Mouse (Mus musculus): Measurements from ENCODE around the gene Prr13.
A peak's percentile ranks its signal among the peaks of the same experiment; 100 is the strongest.

Gene Prr13

DNA sequence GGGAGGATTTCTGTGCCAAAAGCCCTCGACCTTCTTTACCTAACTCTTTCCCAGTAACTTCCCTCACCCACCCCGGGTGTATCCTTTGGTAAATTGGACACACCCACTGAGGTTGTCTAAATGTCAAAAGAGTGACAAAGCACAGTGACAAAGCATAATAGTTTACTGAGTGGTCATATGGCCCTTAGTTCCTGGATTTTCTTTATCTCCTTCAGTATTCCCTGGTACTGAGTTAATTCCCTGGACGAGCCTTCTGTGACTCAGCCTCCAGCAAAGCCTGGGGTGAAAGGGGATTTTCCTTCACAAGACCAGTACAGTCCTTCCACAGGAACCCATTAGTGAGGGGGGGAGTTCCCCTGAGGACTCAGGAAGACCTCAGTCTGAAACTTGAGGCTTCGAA lies 2.1 kb downstream of the Prr13 start:
- DNase-seq (ENCODE audit: low spot score): no peak

DNA sequence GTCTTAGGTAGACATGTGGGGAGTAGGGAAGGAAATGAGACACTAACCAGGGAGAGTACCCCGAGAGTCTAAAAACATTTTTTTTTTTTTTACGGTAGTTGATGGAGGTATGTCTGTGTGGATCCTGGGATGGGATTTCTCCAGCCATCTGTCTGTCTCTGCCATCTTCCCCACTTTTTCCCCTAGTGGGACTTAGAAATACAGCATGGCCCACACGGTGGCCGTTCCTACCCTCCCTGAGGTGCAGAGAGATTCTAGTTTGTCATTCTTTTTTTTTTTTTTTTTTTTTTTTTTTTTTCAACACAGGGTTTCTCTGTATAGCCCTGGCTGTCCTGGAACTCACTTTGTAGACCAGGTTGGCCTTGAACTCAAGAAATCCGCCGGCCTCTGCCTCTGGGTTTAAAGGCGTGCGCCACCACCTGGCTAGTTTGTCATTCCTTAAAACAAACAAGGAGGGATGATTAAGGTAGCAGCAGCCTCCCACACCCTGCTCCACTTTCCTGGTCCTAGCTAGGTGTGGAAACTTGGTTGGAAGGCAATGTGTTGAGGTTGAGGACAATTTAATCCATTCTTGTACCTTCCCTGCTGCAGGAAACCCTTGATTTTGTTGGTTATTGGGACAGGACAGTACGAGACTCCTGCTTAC lies 2.7 kb downstream of the Prr13 start:
- DNase-seq (ENCODE audit: low spot score): no peak

GRCm38 (mm10) chr15:102463666-102464065 lies 4.8 kb downstream of the Prr13 start:
- DNase-seq (ENCODE audit: low spot score): no peak

GRCm38 (mm10) chr15:102468675-102469370 lies 10.0 kb downstream of the Prr13 start:
- no peak for DNase-seq (ENCODE audit: low spot score)

GRCm38 (mm10) chr15:102470183-102470604 lies 11.4 kb downstream of the Prr13 start, which contains the start of gene Pcbp2:
Pcbp2 (plus strand) TSS chr15:102470539.
- DNase-seq (ENCODE audit: low spot score): peak; percentile 97

DNA sequence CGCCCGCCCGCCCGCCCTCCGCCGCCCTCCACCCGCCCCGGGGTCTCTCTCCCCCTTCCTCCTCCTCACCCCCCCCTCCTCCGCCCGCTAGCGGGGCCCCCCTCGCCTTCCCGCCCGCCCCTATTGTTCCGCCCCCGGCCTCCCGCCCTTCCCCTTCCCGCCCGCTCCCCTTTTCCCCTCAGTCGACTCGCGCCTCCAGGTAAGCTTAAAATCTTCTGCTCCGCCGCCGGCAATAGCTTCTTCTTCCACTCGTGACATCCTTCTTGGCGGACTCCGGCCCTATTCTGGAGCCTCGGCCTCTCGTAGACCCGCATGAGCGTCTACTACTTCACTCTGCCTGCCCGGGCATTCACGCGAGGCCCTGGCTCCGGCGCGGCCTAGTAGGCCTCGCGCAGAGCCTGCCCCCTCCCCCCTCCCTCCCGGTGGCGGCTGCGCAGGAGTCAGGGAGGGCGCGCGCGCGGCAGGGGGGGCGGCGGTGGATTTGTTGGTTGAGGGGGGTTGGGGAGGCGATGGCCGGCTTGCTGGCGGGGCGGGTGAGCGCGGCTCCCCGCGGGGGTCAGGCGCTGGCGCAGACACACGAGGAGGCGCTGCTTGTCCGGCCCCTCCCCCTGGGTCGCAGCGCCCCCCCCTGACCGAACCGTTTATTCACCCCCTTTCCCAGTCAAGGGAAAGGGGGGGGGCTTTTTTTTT lies 11.9 kb downstream of the Prr13 start:
- peak; percentile 90 for DNase-seq (ENCODE audit: low spot score)

DNA sequence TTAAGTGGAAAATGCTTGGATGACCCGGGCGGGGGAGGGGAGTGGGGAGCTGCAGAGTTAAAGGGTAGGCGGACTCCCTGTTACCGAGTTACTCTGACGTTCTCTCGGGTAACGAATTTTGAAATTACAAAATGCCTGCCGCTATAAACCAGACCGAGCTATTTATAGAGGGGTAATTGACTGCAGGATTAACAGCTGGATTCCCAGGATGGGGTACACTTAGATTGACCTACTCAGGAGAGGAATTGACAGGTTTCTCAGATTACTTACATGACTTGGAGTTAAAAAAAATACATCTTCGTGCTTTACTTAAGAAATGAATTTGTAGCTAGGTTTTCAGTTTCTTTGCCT lies 12.4 kb downstream of the Prr13 start:
- no peak for DNase-seq (ENCODE audit: low spot score)

GRCm38 (mm10) chr15:102471727-102472126 lies 12.9 kb downstream of the Prr13 start:
- no peak for DNase-seq (ENCODE audit: low spot score)

GRCm38 (mm10) chr15:102473246-102473645 lies 14.4 kb downstream of the Prr13 start:
- DNase-seq (ENCODE audit: low spot score): no peak

DNA sequence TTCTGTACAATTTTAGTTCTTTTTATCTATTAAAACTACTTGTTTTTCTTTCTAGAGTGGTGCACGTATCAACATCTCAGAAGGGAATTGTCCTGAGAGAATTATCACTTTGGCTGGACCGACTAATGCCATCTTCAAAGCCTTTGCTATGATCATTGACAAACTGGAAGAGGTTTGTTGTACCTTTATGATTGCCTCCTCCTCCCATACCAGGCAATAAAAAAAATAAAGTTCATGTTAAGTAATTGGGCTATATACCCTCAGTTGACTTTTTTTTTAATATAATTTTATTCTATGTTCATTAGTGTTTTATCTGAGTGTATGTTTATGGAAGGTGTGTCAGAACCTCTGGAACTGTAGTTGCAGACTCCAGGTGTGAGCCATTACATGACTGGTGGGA lies 15.7 kb downstream of the Prr13 start:
- no peak for DNase-seq (ENCODE audit: low spot score)

GRCm38 (mm10) chr15:102483136-102483535 lies 24.3 kb downstream of the Prr13 start:
- no peak for DNase-seq (ENCODE audit: low spot score)

DNA sequence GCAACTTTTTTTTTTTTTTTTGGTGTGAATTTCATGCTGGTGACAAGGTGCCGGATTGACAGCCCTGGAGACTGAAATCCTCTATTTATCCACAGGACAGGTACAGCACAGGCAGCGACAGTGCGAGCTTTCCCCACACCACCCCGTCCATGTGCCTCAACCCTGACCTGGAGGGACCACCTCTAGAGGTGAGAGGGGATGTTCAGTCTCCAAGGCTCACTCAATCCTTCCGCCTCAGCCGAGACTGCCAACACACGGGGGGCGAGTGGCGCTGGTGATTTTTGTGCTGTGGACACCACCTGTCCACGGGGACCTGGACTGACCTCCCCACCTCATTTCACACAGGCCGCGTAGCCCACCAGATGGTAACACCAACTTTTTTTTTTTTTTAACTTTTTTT lies 27.0 kb downstream of the Prr13 start:
- no peak for DNase-seq (ENCODE audit: low spot score)

- no peak for DNase-seq (ENCODE audit: low spot score)
These were observed 28.8 kb downstream of the Prr13 start for GRCm38 (mm10) chr15:102487664-102488063.

DNA sequence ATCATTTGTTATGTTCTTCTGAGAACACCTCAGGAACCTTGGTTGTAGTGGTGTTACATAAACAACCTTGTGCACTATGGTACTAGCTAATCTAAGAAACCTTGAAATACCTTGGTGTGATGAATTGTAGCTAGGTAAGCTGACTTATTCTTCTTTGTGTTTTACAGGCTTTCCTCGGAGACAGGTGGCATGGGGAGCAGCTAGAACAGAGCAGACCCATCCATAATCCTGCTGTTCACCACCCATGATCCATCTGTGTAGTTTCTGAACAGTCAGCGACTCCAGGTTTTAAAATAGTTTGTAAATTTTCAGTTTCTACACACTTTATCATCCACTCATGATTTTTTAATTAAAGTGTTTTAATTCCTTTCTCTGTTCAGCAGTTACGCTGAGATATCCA lies 39.5 kb downstream of the Prr13 start:
- no peak for DNase-seq (ENCODE audit: low spot score)

DNA sequence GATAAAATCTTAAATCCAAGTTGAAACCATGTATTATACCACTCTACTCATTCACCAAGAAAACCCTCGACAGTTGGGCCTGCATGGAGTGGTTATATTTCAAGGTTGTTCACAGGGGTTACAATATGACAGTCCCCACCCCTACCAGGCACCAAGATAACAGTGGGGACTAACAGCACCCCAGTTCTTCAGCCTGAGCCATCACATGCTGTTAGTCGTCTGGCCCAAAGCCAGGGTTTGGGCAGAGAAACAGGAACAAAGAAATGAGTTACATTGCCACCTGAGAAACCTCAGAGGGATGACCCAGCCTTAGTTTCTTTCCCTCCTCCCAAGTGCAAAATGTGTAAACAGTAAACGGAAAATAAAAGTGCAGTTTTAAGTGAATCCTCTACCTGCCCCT lies 40.5 kb downstream of the Prr13 start:
- no peak for DNase-seq (ENCODE audit: low spot score)

DNA sequence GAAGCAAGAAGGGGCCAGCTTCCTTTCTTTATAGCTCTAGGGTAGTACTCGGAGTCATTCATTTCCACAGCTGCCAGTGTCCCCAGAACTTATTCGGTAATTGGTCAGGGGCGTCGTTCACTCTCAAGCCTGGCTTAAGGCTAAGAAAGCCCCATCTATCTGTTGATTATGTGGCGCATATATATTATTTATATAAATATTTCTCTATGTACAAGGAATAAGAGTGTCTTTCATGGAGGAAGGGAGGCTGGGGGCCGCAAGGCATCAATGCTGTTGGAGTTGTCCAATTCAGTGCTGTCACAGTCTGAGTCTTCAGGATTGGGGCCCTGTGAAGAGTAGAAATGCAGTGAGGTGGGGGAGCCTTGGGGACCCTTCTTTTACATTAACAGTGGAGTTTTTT lies 41.0 kb downstream of the Prr13 start:
- no peak for DNase-seq (ENCODE audit: low spot score)

DNA sequence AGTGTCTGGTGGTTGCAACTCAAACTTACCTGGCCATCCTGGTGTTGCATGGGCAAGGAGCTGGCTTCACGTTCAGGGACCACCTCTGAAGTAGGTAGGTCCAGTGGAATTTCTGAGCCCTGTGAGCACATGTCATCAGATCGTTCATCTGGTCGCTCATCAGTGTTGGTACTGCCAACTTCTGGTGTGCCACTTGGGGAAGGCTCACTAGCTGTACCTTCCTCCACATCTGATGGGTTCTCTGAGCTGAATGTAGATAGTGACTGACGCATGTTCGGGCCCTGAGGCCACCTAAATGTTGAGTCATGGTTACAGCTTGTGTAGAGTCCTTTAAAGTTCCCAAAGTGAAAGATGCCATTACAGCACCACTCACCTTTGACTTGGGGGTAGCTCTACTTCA lies 41.7 kb downstream of the Prr13 start:
- no peak for DNase-seq (ENCODE audit: low spot score)

DNA sequence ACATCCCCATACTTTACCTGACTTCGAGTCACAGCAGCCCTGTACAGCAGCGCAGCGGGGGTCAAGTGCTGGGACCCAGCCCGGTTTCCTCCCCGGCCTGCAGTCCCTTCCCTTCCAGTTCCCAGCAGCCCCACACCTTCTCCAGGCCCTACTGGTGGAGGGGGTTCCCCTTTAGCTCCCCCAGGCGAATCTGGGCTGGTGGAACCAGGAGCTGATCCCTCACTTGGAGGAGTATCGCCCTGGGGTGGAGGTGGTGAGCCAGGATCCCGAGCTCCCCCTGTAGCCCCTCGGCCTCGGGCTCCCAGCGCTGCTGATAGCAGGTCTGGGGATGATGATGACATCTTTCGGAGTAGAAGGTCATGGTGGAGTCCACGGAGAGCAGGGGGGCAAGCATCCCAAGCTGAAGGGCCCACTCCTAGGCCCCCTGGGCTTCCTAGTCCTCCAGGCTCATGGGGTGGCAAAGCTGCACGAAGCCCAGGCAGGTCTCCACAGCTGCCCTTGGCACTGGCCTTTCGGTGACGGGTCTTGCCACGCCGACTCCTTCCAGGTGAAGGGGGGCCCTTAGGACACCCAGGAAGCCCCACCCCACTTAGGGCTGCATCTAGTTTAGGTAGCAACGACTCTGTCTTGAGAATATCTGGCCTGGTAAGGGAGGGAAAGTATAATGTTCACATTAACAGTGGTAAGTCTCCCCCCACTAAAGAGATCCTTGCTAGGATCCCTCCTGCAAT lies 42.4 kb downstream of the Prr13 start:
- no peak for DNase-seq (ENCODE audit: low spot score)

GRCm38 (mm10) chr15:102502254-102502840 lies 43.5 kb downstream of the Prr13 start:
- DNase-seq (ENCODE audit: low spot score): peak; percentile 84

DNA sequence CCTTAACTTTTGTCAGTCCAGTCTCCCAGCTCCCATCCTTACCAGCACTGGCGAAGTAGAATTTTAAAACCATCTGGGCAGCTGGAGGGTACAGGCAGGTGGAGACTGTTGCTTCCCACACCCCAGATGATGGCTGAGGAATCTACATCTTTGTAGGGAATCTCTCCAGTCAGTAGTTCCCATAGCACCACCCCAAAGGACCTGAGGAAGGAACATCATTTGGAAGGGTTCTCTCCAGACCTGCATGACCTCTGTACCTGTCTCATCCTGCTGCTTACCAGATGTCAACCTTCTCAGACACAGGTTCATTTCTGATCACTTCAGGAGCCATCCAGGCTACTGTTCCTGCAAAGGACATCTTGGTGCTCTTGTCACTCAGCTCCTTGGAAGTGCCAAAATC lies 44.6 kb downstream of the Prr13 start, which contains the start of gene Gm10337:
TSS of gene Gm10337 (plus strand) at position 276 of the 400 bp plus-strand sequence.
- DNase-seq (ENCODE audit: low spot score): no peak

DNA sequence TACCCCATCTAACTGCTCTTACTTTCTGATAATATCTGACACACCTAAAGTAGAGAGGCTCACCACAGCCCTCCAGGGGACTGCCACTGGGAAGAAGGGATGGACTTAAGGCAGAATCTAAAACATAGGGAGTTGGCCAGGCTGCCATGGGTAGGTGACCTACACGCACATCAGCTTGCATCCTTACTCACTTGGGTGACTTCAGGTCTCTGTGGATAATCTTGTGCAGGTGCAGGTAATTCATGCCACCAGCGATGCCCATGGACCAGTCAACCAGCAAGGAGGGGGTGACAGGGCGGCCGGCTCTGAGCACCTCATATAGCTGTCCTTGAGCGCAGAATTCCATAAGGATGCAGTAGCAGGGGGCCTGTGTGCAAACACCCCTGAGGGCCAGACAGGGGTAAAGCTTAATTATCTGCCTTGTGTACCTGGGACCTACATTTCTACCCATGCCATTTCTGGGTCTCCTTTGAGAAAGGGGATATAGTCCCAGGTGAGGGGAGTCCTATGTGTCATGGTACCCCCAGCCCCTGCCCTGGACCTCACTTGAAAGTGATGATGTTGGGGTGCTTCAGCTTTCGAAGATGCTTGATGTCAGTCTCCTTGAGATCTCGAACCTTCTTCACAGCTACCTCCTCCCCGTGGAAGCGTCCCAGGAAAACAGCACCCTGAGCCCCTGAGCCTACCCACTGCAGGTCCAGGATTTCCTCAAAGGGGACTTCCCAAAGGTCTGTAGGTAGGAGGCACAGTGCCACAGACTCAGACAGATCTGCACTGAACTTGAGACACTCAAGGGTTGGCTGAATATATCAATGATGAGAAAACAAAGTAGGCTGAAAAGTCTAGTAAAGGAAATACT lies 45.3 kb downstream of the Prr13 start:
- DNase-seq (ENCODE audit: low spot score): no peak

Data from yolk sac, embryonic 10.5 days (tissue).